Mouse (Mus musculus): ENCODE measurements at regions not wholly inside any gene's neighbourhood (a gene's known extent, or its start where the extent isn't known, plus 50 kb on each side); places are given as distances from the start of the nearest gene placed in this dataset.

GRCm38 (mm10) chr10:119110614-119111013 is 129.2 kb downstream of the Cand1 start:
- TF ChIP-seq CTCF (IDR thresholded peaks at IDR 0.05; ENCODE audit: low read depth, low read length) = no peak
- TF ChIP-seq POLR2A (IDR thresholded peaks at IDR 0.05; ENCODE audit: insufficient read depth, low read length) = no peak
